Mouse (Mus musculus) spleen, adult 2 months (tissue): Measurements from ENCODE around the gene Mars.

Source experiments
- CTCF ChIP-seq: fragments of 200-500 bp; IDR thresholded peaks from 2 replicates; pipeline ENCODE4 v1.5.1; 2011; ENCODE audit warnings: mild to moderate bottlenecking, inconsistent platforms; ENCODE audit not compliant: insufficient read depth, insufficient read length, insufficient replicate concordance; ENCODE audit errors: extremely low read depth
- POLR2A ChIP-seq: fragments of 200-500 bp; IDR thresholded peaks from 2 replicates; pipeline ENCODE4 v1.6.1; 2011; ENCODE audit warnings: low read depth, low read length, inconsistent platforms

- TF ChIP-seq CTCF (no peak), POLR2A (no peak)
These were observed 37.4 kb upstream of the Mars start for GRCm38 (mm10) chr10:127348957-127349356.
